Mouse (Mus musculus) spleen, adult 2 months (tissue): Measurements from ENCODE around the gene Ech1. TPM values are rescaled to one million over a fixed set of nuclear protein-coding genes. Genes with fewer than 3 reads are reported as not detected.

Source experiments
- DNase-seq, 2 experiments: peaks; one replicate each; pipeline versions ENCODE4 v3.0.0 to v3.0.0-alpha.2; 2012 to 2021; ENCODE audit warnings: low spot score in 2 of 2, low read depth in 1 of 2
- H3K27ac ChIP-seq: fragments of 200-500 bp; 2 replicates; pipeline ENCODE4 v1.5.1; 2012; ENCODE audit warnings: low read length, inconsistent platforms; ENCODE audit not compliant: insufficient read depth
- H3K27me3 ChIP-seq: fragments of 200-500 bp; 2 replicates; pipeline ENCODE4 v1.6.1; 2012; ENCODE audit warnings: mild to moderate bottlenecking, moderate library complexity, low read length, inconsistent platforms; ENCODE audit not compliant: control insufficient read depth, insufficient read depth
- H3K36me3 ChIP-seq: fragments of 200-500 bp; 2 replicates; pipeline ENCODE4 v1.6.1; 2012; ENCODE audit warnings: mild to moderate bottlenecking, low read length, inconsistent platforms; ENCODE audit not compliant: control insufficient read depth, insufficient read depth
- H3K4me1 ChIP-seq: fragments of 200-500 bp; 2 replicates; pipeline ENCODE4 v1.6.1; 2011; ENCODE audit warnings: inconsistent platforms; ENCODE audit not compliant: control insufficient read depth, insufficient read depth, insufficient read length
- H3K4me3 ChIP-seq: fragments of 200-500 bp; 2 replicates; pipeline ENCODE4 v1.5.1; 2011; ENCODE audit warnings: mild to moderate bottlenecking, inconsistent platforms; ENCODE audit not compliant: insufficient read depth, insufficient read length; ENCODE audit errors: extremely low read depth
- CTCF ChIP-seq: fragments of 200-500 bp; IDR thresholded peaks from 2 replicates; pipeline ENCODE4 v1.5.1; 2011; ENCODE audit warnings: mild to moderate bottlenecking, inconsistent platforms; ENCODE audit not compliant: insufficient read depth, insufficient read length, insufficient replicate concordance; ENCODE audit errors: extremely low read depth
- POLR2A ChIP-seq: fragments of 200-500 bp; IDR thresholded peaks from 2 replicates; pipeline ENCODE4 v1.6.1; 2011; ENCODE audit warnings: low read depth, low read length, inconsistent platforms
- WGBS: fragments of 180-500 bp; shearing (Covaris S2); methylation state at CpG from one replicate; pipeline ENCODE4 v1.1.7; 2018; 5-methylcytosine and 5-hydroxymethylcytosine counted together
- polyA plus RNA-seq: library from polyadenylated mRNA; depleted of rRNA; stranded (reverse); fragments of >200 nt; gene quantifications from 2 replicates; pipeline ENCODE4 v1.2.3, GENCODE M21; 2012

Gene Ech1
- polyA plus RNA-seq, 1 experiment, result 101 TPM

- Histone ChIP-seq H3K36me3 (peaks cover 20% of the 10 kb centered on the region), H3K4me1 (peaks cover 12% of the 10 kb centered on the region; the same call in 1 of the 2 replicates), H3K27me3 (no peaks in the 10 kb centered on the region), H3K4me3 (peak overlapping the region; percentile 88), H3K27ac (peak overlapping the region; percentile 98)
- WGBS, result under 1% methylated on average over 35 of the region's 35 CpGs
- 0 out of 2 replicates have a peak, but pooled peaks have one; percentile 20 for TF ChIP-seq POLR2A
- TF ChIP-seq CTCF, result no peak
- peak; percentile 49 to 52 for DNase-seq
Measured at GRCm38 (mm10) chr7:28809401-28810089, 15.5 kb upstream of the Ech1 start.

DNA sequence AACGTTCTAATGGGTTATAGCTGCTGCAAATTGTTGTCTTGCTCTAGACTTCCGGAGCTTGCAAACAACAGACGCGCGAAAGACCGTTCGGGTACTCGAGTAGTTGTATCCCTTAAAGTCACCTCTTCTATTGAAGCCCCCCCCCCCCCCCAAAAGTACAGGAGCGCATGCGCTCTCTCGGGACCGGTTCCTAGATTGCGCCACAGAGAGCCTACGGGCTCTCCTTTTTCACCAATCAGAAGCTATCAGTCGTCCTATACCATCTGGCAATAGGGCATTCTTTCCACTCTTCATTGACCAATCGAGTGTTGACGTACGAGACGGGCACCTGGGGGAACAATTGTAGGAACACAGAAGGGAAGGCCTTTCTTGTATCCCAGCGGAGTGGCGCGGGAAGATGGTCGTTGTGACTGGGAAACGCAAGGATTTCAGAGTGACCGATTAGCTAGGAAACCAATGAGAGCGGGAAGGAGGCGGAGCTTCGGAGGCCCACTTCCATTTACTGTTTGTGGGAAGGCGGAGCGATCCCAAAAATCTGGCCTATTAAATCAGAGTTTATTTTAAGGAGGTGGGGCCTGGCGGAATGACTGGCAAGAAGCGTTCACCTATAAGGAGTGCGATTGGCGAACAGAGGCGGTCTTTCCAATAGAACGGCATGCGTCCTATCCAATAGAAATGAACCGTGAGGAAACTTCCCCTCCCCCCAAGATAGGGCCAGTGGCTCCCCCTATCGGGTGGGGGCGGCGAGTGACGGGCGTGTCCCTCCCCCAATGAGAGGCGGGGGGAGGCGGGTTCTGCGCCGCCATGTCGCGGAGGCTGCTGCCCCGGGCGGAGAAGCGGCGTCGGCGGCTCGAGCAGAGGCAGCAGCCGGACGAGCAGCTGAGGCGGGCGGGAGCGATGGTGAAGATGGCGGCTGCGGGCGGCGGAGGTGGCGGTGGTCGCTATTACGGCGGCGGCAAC, 14.6 kb upstream of the Ech1 start:
- Histone ChIP-seq H3K27ac (peak overlapping the region; percentile 98), H3K36me3 (peaks cover 27% of the 10 kb centered on the region), H3K27me3 (no peaks in the 10 kb centered on the region), H3K4me3 (peak overlapping the region; percentile 93), H3K4me1 (peaks cover 14% of the 10 kb centered on the region; the same call in 1 of the 2 replicates)
- WGBS, result under 1% methylated on average over 68 of the region's 70 CpGs
- TF ChIP-seq CTCF (peak; percentile 41; the same call in 1 of the 2 replicates), POLR2A (peak; percentile 94)
- peak; percentile 95 to 98 for DNase-seq

GRCm38 (mm10) chr7:28811228-28811627, 13.8 kb upstream of the Ech1 start:
- Histone ChIP-seq H3K27ac (peak overlapping the region; percentile 98), H3K36me3 (peaks cover 35% of the 10 kb centered on the region), H3K4me1 (peaks cover 22% of the 10 kb centered on the region; the same call in 1 of the 2 replicates), H3K27me3 (no peaks in the 10 kb centered on the region), H3K4me3 (peak overlapping the region; percentile 93)
- WGBS, result under 1% methylated on average over 40 of the region's 40 CpGs
- TF ChIP-seq POLR2A, result no peak
- TF ChIP-seq CTCF, result no peak
- peak; percentile 85 to 94 for DNase-seq

DNA sequence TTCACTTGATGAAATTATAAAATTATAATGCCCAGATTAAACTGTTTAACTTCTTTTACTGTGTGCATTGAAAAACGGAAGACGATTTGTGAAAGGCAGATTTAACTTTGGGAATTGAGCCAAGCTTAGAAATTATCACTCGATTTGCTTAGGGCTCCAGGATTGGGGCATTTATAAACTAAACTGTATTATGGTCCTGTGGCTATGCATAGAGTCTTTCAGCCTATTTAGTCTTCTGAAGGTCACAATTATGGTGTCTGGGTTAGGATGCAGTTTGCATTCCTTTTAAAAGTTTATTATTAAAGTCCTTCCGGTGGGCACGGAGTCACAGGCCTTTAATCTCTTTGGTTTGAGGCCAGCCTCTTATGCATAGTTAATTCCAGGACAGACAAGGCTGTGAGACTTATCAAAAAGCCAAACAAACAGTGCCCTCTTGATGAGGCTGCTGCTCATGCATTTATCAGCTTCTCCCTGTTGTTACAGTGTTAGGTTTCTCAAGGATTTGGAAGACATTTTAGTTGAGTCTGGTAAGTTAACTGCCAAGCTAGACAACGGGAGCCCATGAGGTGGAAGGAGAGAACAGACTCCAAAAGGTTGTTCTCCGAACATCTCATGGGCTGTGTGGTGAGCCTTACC, 13.3 kb upstream of the Ech1 start:
- peak overlapping the region; percentile 98; the same call in 1 of the 2 replicates for H3K27ac ChIP-seq
- WGBS, result 5% methylated on average over 7 of the region's 7 CpGs

DNA sequence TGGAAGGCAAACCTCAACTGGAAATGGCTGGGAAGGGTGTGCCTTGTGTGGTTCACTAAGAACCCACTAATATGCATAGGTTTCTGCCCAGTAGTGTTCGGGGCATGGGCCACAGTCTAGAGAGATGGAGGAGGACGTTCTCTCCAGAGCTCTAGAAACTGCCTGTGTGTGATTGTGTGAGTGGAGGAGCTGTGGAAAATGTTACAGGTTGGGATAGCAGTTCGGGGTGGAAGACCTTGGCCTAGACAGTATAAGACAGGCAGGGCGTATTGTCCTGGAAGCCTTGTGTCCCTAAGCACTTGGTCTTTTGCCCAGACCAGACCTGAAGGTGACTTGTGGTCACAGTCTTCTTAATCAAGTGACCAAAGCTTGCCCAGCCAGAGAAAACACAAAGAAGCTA, 12.6 kb upstream of the Ech1 start:
- TF ChIP-seq POLR2A (no peak), CTCF (no peak)
- Histone ChIP-seq H3K27ac (no peak overlapping the region), H3K27me3 (no peaks in the 10 kb centered on the region), H3K36me3 (peaks cover 46% of the 10 kb centered on the region), H3K4me3 (peak overlapping the region; percentile 12; the same call in 1 of the 2 replicates), H3K4me1 (peaks cover 29% of the 10 kb centered on the region; the same call in 1 of the 2 replicates)
- no peak for DNase-seq
- WGBS, result 39% methylated on average over 4 of the region's 4 CpGs

More for the DNA sequence above, 13.3 kb upstream of the Ech1 start:
- no peak for DNase-seq
- Histone ChIP-seq H3K4me1 (peaks cover 26% of the 10 kb centered on the region; the same call in 1 of the 2 replicates), H3K36me3 (peaks cover 40% of the 10 kb centered on the region), H3K4me3 (peak overlapping the region; percentile 93), H3K27me3 (no peaks in the 10 kb centered on the region)
- TF ChIP-seq CTCF, result no peak
- TF ChIP-seq POLR2A, result no peak

DNA sequence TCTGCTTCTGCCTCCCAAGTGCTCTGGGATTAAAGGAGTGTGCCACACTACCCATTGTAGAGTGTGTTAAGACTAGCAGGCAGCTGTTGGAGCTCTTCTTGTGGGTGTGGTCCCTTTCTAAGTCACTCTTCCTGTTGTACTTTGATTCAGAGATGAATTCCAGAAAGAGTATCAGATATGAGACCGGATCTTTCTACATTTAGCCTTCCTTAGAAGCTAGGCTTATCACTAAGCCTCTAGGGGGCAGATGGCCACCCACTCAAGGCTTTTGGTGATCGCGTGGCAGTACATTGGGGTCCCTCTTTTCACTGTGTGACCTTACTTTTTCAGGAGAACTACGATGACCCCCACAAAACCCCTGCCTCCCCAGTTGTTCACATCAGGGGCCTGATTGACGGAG, 12.1 kb upstream of the Ech1 start:
- Histone ChIP-seq H3K27ac (no peak overlapping the region), H3K4me3 (no peak overlapping the region), H3K4me1 (peaks cover 28% of the 10 kb centered on the region; the same call in 1 of the 2 replicates), H3K27me3 (no peaks in the 10 kb centered on the region), H3K36me3 (peaks cover 50% of the 10 kb centered on the region)
- TF ChIP-seq CTCF, result no peak
- no peak for TF ChIP-seq POLR2A
- no peak for DNase-seq
- WGBS, result 53% methylated on average over 5 of the region's 5 CpGs
